Comparison of ENCODE assay signal across 9 mouse cellular contexts in the genomic region with DNA sequence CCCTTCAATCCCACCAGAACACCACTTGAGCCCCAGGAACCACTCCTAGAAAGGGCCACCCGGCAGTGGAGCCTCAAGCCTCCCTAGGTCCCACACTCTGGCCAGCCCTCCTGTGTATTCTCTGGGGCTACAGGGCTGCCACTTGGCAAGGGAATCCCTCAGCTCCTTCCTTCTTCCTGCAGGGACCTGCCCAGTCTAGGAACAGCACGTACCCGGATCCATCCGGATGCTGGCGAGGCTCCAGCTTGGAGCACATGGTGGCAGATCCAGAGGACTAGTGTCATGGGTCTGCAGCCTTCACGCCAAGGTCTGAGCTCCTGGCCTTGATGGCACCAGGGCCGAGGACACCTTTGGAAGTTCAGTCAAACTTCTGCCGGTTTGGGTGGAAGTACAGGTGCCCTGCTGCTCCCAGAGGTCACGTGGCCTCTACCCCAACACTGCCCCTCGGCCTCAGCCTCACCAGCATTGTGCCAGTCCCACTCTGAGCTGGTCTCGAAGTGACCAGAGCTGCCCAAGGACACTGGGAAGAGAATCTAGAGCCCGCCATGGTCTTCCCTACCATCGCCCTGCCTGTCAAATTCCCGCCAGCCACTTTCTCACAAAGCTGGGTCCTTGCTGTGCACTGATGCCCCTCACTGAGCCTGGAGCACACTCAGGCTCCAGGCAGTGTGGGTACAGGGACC.
DNase-seq lines count a peak whose midpoint lies in the region; ATAC-seq lines count a peak whose summit lies in the region.
"Had no signal": no experiment of that assay in that cellular context is flagged by ENCODE, and none has a peak within 500 bp of the region (broad histone marks: within the 10 kb centered on the region; RNA-seq: fewer than 3 reads in every experiment).

No protein-coding gene starts in this region.

- H3K36me3 ChIP-seq in midbrain, embryonic 14.5 days (ENCODE audit: control insufficient read depth, insufficient read depth, low read length) = no peaks in the 10 kb centered on the region

- H3K9me3 ChIP-seq in midbrain, embryonic 14.5 days (ENCODE audit: control insufficient read depth, low read length) = no peaks in the 10 kb centered on the region
- H3K9me3 ChIP-seq: limb, embryonic 12.5 days had no signal

- no peak for ATAC-seq in CD4-positive, CD25-positive, alpha-beta regulatory T cell, adult 4 months
- ATAC-seq in midbrain, embryonic 14.5 days (ENCODE audit: low FRiP score, low TSS enrichment) = no peak

- H3K27me3 ChIP-seq in midbrain, embryonic 14.5 days (ENCODE audit: control insufficient read depth, insufficient read depth, low read length) = peaks cover 30% of the 10 kb centered on the region

- no peak overlapping the region for H3K27ac ChIP-seq in midbrain, embryonic 14.5 days (replicated peaks; ENCODE audit: low read depth, low read length)
- H3K27ac ChIP-seq: limb, embryonic 12.5 days had no signal

- H3K4me1 ChIP-seq in midbrain, embryonic 14.5 days (ENCODE audit: control insufficient read depth, insufficient read depth, low read length) = peaks cover 27% of the 10 kb centered on the region

- WGBS in midbrain, embryonic 14.5 days = 87% methylated on average over 14 of the region's 14 CpGs

- H3K9ac ChIP-seq in midbrain, embryonic 14.5 days (replicated peaks; ENCODE audit: low read length) = no peak overlapping the region
- H3K9ac ChIP-seq: limb, embryonic 12.5 days had no signal

- no peak overlapping the region for H3K4me3 ChIP-seq in midbrain, embryonic 14.5 days (replicated peaks; ENCODE audit: low read depth, low read length)
- H3K4me3 ChIP-seq: limb, embryonic 12.5 days had no signal

- H3K4me2 ChIP-seq in midbrain, embryonic 14.5 days (ENCODE audit: low read length) = no peak overlapping the region
- H3K4me2 ChIP-seq: limb, embryonic 12.5 days had no signal

- peak; percentile 37 for DNase-seq in right cerebral cortex, postnatal 4 days
- no peak for DNase-seq in right cerebral cortex, postnatal 36 days (ENCODE audit: low spot score in 2 of 2)
- peak; percentile 88 for DNase-seq in heart, adult 8-10 months (ENCODE audit: low spot score)
- DNase-seq in kidney, postnatal 4 days = peak; percentile 61 to 74
- DNase-seq in layer of hippocampus, adult 9-10 months (ENCODE audit: low spot score) = no peak
- no peak for DNase-seq in midbrain, embryonic 14.5 days
- no peak for DNase-seq in spleen, postnatal 36 days (ENCODE audit: low spot score in 2 of 2)

Comparison
In these comparisons a context has a peak if more than half of its experiments do, and no peak if none do; other contexts are left out.
1. DNase-seq: peak in right cerebral cortex, postnatal 4 days (single experiment), heart, adult 8-10 months (single experiment) and kidney, postnatal 4 days (2 of 2); none in right cerebral cortex, postnatal 36 days (0 of 2), layer of hippocampus, adult 9-10 months (single experiment), midbrain, embryonic 14.5 days (single experiment) and spleen, postnatal 36 days (0 of 2).